Mouse (Mus musculus): ENCODE measurements at regions not wholly inside any gene's neighbourhood (a gene's known extent, or its start where the extent isn't known, plus 50 kb on each side); places are given as distances from the start of the nearest gene placed in this dataset.

- TF ChIP-seq MYOD1 (IDR thresholded peaks at IDR 0.05; ENCODE audit: control insufficient read depth in 1 of 3, insufficient read length in 2 of 3, low read depth in 2 of 3) (no peak), POLR2A (IDR thresholded peaks at IDR 0.05; ENCODE audit: insufficient read length, low read depth) (no peak), E2F4 (IDR thresholded peaks at IDR 0.05; ENCODE audit: insufficient read depth) (no peak), MAX (IDR thresholded peaks at IDR 0.05; ENCODE audit: low read depth) (no peak), CEBPB (IDR thresholded peaks at IDR 0.05; ENCODE audit: insufficient read depth, poor library complexity, severe bottlenecking) (no peak), SRF (IDR thresholded peaks at IDR 0.05; ENCODE audit: control insufficient read depth, insufficient read length, low read depth) (no peak), USF1 (IDR thresholded peaks at IDR 0.05; ENCODE audit: low read depth) (no peak), MYOG (IDR thresholded peaks at IDR 0.05; ENCODE audit: control insufficient read depth in 1 of 3, insufficient read depth in 1 of 3, insufficient read length in 2 of 3, low read depth in 2 of 3) (no peak), REST (IDR thresholded peaks at IDR 0.05; ENCODE audit: insufficient read depth, insufficient read length) (no peak), TCF12 (IDR thresholded peaks at IDR 0.05; ENCODE audit: insufficient read depth, poor library complexity, severe bottlenecking) (no peak), POLR2AphosphoS2 (IDR thresholded peaks at IDR 0.05; ENCODE audit: insufficient read length, low read depth) (no peak), TCF3 (IDR thresholded peaks at IDR 0.05; ENCODE audit: insufficient read length, low read depth) (no peak)
Observed at GRCm38 (mm10) chr7:72685803-72686202, 379.4 kb upstream of the Mctp2 start.
